Mouse (Mus musculus) embryonic stem cell, embryonic (primary cell): ENCODE data around the gene Nrxn2.

ENCODE experiments used
- CTCF ChIA-PET, 4 experiments: fragments of 300-600 bp in 2 of 4; fragments of 350-600 bp in 2 of 4; sonication (Branson Sonifier 250); formaldehyde crosslinking; loops; one replicate each; lab custom pipeline; 2022; ENCODE audit warnings: inconsistent platforms in 2 of 4; lab: Charles Lee
- POLR2A ChIA-PET, 4 experiments: fragments of 300-600 bp in 2 of 4; fragments of 350-600 bp in 2 of 4; sonication (Branson Sonifier 250); formaldehyde crosslinking; loops; one replicate each; lab custom pipeline; 2022; ENCODE audit warnings: antibody characterized with exemption in 4 of 4, inconsistent platforms in 1 of 4; lab: Charles Lee

The Nrxn2 gene

DNA sequence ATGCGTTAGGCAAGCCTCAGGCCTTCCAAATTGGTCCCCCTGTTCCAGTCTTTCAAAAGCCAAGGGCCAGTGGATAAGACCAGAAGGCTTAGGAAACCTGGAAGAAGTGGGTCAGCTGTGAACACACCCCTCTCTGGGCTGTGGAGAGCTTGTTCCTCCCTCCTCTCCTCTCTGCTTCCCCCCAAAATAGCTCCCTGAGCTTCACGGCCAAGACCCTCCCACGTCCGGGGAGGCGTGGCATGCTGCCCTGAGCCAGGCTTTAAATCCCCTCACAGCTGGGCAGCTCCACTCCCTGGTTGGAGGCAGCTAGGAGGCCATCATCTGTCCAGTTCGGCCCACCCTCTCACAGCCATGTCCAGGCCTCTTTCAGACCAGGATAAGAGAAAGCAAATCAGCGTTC lies 34.4 kb upstream of the Nrxn2 start, which contains the start of gene Pygm:
Gene Pygm (plus strand): TSS at position 272 of the 400 bp plus-strand sequence.
- ChIA-PET POLR2A (interaction anchor here in 3 of 4 experiments (0.6 to 21.5 kb wide), 27 partner anchors 8 to 596 kb away, joined by 3 to 493 read pairs (median 4); partner anchors contain the start of genes Rasgrp2 (in 2 of the 3), Sf1 (in 2 of the 3), Ehd1 (in 1 of the 3) and Fkbp2 (in 1 of the 3)), CTCF (interaction anchor here in 3 of 4 experiments (0.5 to 2.9 kb wide), 11 partner anchors 10 to 552 kb away, joined by 3 to 18 read pairs (median 3); no protein-coding TSS in a partner anchor)

DNA sequence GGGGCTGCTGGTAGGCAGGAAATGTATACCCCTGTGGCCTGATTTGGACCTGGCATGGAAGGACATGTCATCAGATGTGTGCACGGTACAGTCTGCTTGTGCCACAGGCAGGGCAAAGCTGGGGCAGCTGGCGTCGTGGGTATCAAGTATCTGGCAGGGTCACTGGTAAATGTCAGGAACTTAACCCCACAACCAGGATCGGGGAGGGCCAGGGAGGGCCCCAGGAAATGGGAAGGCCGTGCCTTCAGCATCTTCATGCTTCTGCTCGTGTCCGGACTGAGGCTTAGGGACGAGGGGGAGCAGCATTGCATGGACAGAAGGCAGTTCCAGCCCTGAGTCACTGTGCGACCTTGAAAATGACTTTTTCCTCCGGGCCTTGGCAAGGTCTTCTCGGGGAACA lies 33.6 kb upstream of the Nrxn2 start:
- CTCF ChIA-PET: interaction anchor here in 2 of 4 experiments (1.1 to 2.9 kb wide), 4 partner anchors 11 to 78 kb away, joined by 3 to 18 read pairs (median 4); no protein-coding TSS in a partner anchor
- POLR2A ChIA-PET: interaction anchor here in 3 of 4 experiments (0.9 to 21.5 kb wide), 11 partner anchors 8 to 267 kb away, joined by 3 to 493 read pairs (median 3); partner anchors contain the start of genes Sf1 (in 2 of the 3), Rasgrp2 (in 1 of the 3) and Sac3d1 (in 1 of the 3)

DNA sequence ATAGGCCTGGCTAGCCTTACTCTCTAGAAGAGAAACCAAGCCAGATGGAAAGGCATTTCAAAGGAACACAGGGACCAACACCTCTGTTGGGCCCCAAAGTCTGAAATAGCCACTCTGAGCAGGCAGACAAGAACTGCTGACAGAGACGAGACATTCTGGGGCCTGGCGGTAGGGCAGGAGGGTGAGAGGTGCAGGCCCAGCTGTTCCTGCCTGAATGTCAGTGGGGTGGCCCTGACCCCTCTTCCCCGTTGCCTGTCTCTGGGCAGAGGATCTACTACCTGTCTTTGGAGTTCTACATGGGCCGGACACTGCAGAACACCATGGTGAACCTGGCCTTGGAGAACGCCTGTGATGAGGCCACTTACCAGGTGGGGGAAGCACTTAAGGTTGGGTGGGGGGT lies 33.1 kb upstream of the Nrxn2 start:
- ChIA-PET POLR2A (interaction anchor here (0.5 to 21.5 kb wide), 10 partner anchors 8 to 209 kb away, joined by 3 to 493 read pairs (median 4); partner anchors contain the start of genes Sf1 (in 2 of the 4) and Rasgrp2 (in 1 of the 4)), CTCF (interaction anchor here in 1 of 4 experiments (0.8 to 1.7 kb wide), 4 partner anchors 13 to 79 kb away, joined by 3 to 5 read pairs (median 3); no protein-coding TSS in a partner anchor)

DNA sequence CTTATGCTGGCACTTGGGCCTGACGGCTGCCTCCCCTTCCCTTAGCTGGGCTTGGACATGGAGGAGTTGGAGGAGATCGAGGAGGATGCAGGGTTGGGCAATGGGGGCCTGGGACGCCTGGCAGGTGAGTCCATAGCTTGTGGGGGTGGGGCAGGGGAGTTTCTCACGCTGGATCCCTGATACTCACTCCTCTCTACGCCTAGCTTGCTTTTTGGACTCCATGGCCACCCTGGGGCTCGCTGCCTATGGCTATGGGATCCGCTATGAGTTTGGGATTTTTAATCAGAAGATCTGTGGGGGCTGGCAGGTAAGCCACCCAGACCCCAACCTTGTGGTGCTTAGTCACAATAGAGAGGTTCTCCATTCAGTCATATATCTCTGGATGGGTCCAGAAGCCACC lies 32.7 kb upstream of the Nrxn2 start:
- ChIA-PET CTCF (interaction anchor here in 1 of 4 experiments (0.8 to 1.7 kb wide), 4 partner anchors 13 to 79 kb away, joined by 3 to 4 read pairs (median 3); no protein-coding TSS in a partner anchor), POLR2A (interaction anchor here (0.5 to 21.5 kb wide), 11 partner anchors 9 to 209 kb away, joined by 3 to 493 read pairs (median 3); partner anchors contain the start of genes Sf1 (in 2 of the 4) and Rasgrp2 (in 1 of the 4))

DNA sequence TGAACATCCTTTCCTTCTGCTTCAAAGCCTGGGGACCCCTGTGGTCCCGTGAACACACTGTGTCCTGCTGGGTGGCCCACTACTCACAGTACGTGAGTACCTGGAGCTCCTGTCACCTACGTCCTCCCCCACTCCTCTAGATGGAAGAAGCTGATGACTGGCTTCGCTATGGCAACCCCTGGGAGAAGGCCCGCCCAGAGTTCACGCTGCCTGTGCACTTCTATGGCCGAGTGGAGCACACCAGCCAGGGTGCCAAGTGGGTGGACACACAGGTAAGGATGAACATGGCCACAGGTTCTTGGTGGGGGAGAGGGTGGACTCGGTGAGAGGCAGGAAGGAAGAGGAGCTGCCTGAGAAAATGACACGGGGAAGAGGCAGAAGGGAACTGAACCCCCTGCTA lies 32.3 kb upstream of the Nrxn2 start:
- POLR2A ChIA-PET: interaction anchor here in 2 of 4 experiments (0.6 to 21.5 kb wide), 10 partner anchors 9 to 210 kb away, joined by 3 to 493 read pairs (median 3); partner anchors contain the start of genes Sf1 (in 2 of the 2) and Rasgrp2 (in 1 of the 2)
- CTCF ChIA-PET: interaction anchor here in 2 of 4 experiments (0.6 to 1.8 kb wide), 5 partner anchors 13 to 610 kb away, joined by 3 to 4 read pairs (median 3); partner anchors contain the start of genes Nudt22 (in 1 of the 2) and Trpt1 (in 1 of the 2)

DNA sequence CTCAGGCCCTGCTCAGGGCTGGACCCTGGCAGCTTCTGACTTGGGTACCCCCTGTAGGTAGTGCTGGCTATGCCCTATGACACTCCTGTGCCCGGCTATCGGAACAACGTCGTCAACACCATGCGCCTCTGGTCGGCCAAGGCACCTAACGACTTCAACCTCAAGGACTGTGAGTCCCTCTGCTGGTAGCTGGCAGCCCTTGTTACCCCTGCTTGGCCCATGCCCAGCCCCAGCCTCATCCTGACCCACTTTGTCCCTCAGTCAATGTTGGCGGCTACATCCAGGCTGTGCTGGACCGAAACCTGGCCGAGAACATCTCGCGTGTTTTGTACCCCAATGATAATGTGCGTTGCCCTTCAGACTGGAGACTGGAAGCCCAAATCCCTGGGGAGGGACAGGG lies 30.5 kb upstream of the Nrxn2 start:
- ChIA-PET POLR2A (interaction anchor here in 3 of 4 experiments (1.0 to 21.5 kb wide), 8 partner anchors 9 to 72 kb away, joined by 3 to 493 read pairs (median 4); partner anchors contain the start of gene Sf1 (in 2 of the 3)), CTCF (interaction anchor here (0.5 to 2.1 kb wide), 8 partner anchors 9 to 266 kb away, joined by 3 to 6 read pairs (median 4); partner anchors contain the start of genes Cdc42bpg (in 1 of the 4) and Sf1 (in 1 of the 4))

DNA sequence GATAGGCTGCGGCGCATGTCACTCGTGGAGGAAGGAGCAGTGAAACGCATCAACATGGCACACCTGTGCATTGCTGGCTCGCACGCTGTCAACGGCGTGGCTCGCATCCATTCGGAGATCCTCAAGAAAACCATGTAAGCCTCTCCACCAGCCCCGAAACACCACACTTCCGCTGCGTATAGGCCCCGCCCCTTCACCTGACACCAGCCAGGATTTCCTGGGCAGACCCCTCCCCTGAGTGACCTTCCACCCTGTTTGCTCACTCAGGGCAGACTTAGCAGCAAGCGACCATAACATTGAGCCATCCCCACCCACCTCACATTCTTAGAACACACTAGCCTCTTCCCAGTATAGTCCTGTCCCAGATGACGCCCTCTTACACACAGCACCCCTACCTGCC lies 28.7 kb upstream of the Nrxn2 start:
- CTCF ChIA-PET: interaction anchor here in 3 of 4 experiments (0.7 to 2.4 kb wide), 8 partner anchors 8 to 162 kb away, joined by 3 to 6 read pairs (median 4); no protein-coding TSS in a partner anchor
- POLR2A ChIA-PET: interaction anchor here in 3 of 4 experiments (0.6 to 21.5 kb wide), 14 partner anchors 7 to 567 kb away, joined by 3 to 493 read pairs (median 6); partner anchors contain the start of genes Sf1 (in 3 of the 3) and Capn1 (in 1 of the 3)

DNA sequence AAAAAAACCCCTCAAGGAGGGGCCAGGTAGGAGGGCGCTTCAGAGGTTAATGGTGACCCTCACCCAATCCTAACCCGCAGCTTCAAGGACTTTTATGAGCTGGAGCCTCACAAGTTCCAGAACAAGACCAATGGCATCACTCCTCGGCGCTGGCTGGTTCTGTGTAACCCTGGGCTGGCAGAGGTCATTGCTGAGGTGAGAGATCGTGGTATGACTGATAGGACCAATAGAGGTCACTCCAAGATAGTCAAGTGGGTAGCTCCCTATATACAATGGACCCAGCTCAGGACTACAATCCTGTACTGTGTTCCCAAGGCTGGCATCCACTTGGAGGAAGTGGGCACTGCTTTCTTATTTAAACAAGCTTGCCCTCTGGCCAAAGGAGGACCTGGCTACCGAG lies 28.3 kb upstream of the Nrxn2 start:
- ChIA-PET POLR2A (interaction anchor here in 3 of 4 experiments (1.8 to 21.5 kb wide), 8 partner anchors 7 to 26 kb away, joined by 5 to 493 read pairs (median 11); partner anchors contain the start of gene Sf1 (in 3 of the 3)), CTCF (interaction anchor here in 2 of 4 experiments (0.7 to 2.4 kb wide), 5 partner anchors 11 to 162 kb away, joined by 3 to 6 read pairs (median 3); no protein-coding TSS in a partner anchor)

DNA sequence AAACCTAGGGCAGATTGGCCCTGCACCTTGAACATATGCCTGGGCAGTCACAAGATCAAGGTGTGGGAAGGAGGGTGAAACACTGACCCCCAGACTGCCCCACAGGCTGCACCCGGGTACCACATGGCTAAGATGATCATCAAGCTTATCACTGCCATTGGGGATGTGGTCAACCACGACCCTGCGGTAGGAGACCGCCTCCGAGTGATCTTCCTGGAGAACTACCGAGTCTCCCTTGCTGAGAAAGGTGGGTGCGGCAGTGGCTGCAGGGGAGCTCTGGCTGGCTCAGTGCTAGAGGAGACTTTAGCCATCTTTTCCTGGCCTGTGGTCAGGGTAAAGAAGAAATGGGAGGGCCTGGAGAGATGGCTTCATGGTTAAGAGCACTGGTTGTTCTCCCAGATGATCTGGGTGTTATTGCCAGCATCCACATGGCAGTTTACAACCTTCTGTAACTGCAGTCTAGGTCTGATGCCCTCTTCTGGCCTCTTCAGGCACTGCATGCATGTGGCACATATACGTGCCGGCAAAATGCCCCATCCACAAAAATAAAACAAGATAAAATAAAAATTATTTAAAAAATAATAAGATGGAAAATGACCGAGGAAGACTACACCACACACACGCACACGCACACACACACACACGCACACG lies 25.7 kb upstream of the Nrxn2 start:
- ChIA-PET CTCF (no interaction called here), POLR2A (interaction anchor here in 2 of 4 experiments (0.6 to 21.5 kb wide), 4 partner anchors 9 to 477 kb away, joined by 3 to 493 read pairs (median 5); partner anchors contain the start of genes Pygm (in 1 of the 2) and Sf1 (in 1 of the 2))

DNA sequence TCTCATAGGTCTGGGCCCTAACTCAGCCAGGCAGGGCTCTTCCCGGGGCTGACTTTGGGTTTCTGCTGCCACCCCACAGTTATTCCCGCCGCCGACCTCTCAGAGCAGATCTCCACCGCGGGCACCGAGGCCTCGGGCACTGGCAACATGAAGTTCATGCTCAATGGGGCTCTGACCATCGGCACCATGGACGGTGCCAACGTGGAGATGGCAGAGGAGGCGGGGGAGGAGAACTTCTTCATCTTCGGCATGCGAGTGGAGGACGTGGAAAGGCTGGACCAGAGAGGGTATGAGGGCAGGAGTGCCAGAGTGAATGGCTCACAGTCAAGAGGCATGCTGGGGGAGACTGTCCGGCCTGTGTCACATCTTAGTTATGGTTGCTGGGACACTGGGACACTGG lies 24.9 kb upstream of the Nrxn2 start:
- CTCF ChIA-PET: no interaction called here

DNA sequence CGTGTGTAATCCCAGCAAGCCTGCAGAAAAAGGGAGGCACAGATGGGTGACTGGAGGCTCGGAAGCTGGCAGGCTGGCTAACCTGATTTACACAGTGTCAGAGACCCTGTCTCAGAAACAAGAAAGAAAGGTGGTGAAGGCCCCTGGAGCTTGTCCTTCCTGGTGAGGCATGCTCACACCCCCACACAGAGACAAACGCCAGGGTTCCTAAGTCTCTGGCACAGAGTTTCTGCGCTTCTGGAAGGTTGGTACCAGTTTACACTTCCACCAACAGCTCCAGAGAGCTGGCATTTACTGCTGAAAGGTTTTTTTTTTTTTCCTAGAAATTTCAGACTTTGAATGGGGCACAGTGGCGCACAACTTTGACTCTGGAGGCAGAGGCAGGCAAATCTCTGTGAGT lies 22.3 kb upstream of the Nrxn2 start:
- CTCF ChIA-PET: interaction anchor here in 2 of 4 experiments (0.6 to 2.2 kb wide), 6 partner anchors 12 to 326 kb away, joined by 3 to 14 read pairs (median 4); no protein-coding TSS in a partner anchor
- POLR2A ChIA-PET: interaction anchor here in 3 of 4 experiments (0.7 to 6.1 kb wide), 10 partner anchors 8 to 223 kb away, joined by 3 to 66 read pairs (median 20); partner anchors contain the start of genes Pygm (in 2 of the 3) and Sf1 (in 2 of the 3)

More for the DNA sequence above, 24.9 kb upstream of the Nrxn2 start:
- POLR2A ChIA-PET: no interaction called here

DNA sequence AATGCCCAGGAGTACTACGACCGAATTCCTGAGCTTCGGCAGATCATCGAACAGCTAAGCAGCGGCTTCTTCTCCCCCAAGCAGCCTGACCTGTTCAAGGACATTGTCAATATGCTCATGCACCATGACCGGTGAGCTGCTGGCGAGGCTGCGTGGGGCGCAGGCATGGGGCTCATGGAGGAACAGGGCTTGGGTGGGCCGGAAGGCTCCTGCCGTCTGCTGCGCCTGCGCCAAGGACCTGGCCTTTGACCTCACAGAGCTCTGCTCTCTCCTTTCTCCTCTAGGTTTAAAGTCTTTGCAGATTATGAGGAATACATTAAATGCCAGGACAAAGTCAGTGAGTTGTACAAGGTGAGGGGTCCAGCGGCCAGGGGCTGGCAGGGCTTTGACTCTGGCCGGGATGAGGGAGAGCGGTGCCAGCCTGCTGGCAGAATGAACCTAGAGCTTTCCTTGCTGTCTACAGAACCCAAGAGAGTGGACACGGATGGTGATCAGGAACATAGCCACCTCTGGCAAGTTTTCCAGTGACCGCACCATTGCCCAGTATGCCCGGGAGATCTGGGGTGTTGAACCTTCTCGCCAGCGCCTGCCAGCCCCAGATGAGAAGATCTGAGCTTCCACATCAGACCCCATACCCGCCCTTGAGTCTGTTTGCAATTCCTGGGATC lies 20.8 kb upstream of the Nrxn2 start:
- ChIA-PET CTCF (interaction anchor here (0.7 to 2.2 kb wide), 14 partner anchors 9 to 524 kb away, joined by 3 to 11 read pairs (median 3); partner anchors contain the start of genes Pygm (in 1 of the 4) and Sf1 (in 1 of the 4)), POLR2A (interaction anchor here (0.5 to 6.1 kb wide), 37 partner anchors 9 to 1060 kb away, joined by 3 to 66 read pairs (median 4); partner anchors contain the start of genes Sf1 (in 3 of the 4), Pygm (in 2 of the 4), Cdca5 (in 1 of the 4) and Frmd8 (in 1 of the 4))

DNA sequence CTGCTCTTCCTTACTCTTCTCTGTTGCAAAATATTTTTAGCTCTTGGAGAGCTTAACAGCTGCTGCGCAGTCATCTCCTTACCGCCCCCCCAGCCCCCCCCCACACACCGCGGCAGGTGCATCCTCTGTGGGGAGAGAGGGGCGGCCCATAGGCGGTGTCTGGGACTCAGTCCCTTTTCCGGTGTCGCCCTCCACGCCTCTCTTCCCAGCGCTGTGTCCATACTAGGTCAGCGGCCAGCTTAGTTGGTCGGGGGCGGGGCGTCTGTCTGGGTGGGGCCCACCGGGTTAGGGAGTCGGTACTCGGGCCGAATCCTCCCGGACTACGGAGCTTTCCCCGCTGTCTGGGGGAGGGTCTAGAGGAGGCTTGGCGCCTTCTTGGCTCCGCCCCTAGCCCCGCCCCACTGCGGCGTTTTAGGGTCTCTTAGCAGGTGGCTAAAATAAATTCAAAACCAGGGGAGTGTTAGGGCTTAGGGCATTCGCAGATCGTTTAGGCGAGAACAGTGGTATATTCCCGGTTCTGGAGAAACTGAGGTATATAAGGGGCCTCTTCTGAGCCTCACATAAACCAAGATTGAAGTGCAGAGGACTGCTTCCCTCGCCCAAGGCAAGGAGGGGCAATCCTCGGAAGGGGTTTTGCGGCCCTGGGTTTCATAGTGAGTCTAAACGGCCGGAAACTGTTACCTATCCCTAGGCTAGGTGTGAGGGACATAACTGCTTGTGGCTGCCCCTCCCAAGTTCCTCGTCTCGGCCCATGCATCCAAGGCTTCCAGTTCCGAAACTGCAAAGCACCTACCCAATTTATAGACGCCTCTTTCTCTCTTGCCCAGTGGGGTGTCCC lies 19.9 kb upstream of the Nrxn2 start:
- POLR2A ChIA-PET: interaction anchor here in 3 of 4 experiments (0.7 to 6.1 kb wide), 32 partner anchors 8 to 660 kb away, joined by 3 to 66 read pairs (median 4); partner anchors contain the start of genes Pygm (in 2 of the 3), Sf1 (in 2 of the 3), Cdca5 (in 1 of the 3) and Ehd1 (in 1 of the 3)
- CTCF ChIA-PET: interaction anchor here (0.6 to 1.8 kb wide), 7 partner anchors 14 to 461 kb away, joined by 3 to 9 read pairs (median 4); partner anchors contain the start of gene Pygm (in 1 of the 4)

DNA sequence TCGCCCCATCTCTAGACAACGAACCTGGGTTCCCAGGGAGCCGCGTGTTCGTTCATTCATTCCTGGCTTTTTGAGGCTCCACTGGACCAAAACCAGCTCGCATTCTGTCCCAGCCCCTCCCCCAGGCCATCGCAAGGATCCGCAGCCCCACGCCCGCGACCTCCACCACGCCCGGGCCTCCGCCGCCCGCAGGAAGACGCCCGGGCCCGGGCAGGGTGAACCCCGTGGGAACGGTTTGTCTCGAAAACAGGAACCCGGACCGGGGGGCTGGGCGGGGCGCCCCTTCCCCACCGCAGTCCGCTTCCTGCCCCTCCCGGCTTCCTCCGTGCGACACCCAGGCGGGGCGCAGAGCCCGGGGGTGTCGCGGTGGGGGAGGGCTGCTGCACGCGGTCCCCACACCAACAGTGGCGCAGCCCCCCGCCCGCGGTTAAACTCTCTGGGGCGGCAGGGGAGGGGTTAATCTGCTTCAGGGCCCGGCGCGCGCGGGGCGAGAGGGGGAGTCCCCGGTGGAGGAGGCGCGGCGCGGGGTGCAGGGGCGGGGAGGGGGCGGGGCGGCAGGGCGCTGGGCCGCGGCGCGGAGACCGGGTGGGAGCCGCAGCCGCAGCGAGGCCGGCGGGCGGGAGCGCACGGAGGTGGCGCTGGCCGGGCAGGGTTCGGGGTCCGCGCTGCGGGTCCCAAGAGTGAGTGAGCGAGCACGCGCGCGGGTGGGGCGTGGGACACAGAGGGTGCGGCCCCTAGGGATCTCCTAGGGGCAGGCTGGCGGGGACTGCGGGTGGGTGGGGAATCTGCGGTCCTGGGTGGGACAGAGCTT lies 19.0 kb upstream of the Nrxn2 start, which contains the start of gene Rasgrp2:
Gene Rasgrp2 (plus strand): TSS at position 56 of the 811 bp plus-strand sequence.
- POLR2A ChIA-PET: interaction anchor here in 3 of 4 experiments (0.5 to 6.1 kb wide), 17 partner anchors 7 to 558 kb away, joined by 3 to 66 read pairs (median 7); partner anchors contain the start of genes Men1 (in 2 of the 3), Pygm (in 2 of the 3), Sf1 (in 2 of the 3) and Ehd1 (in 1 of the 3)
- CTCF ChIA-PET: interaction anchor here in 2 of 4 experiments (1.5 to 1.6 kb wide), 2 partner anchors 13 to 52 kb away, joined by 6 read pairs; no protein-coding TSS in a partner anchor
